Mouse (Mus musculus) right cerebral cortex, adult 2 months (tissue): ENCODE measurements at regions not wholly inside any gene's neighbourhood (a gene's known extent, or its start where the extent isn't known, plus 50 kb on each side); places are given as distances from the start of the nearest gene placed in this dataset.
A peak's percentile ranks its signal among the peaks of the same experiment; 100 is the strongest.

Source experiments
- DNase-seq, 2 experiments: peaks; one replicate each; pipeline ENCODE4 v3.0.0; 2021 to 2022; ENCODE audit warnings: low spot score in 2 of 2

DNA sequence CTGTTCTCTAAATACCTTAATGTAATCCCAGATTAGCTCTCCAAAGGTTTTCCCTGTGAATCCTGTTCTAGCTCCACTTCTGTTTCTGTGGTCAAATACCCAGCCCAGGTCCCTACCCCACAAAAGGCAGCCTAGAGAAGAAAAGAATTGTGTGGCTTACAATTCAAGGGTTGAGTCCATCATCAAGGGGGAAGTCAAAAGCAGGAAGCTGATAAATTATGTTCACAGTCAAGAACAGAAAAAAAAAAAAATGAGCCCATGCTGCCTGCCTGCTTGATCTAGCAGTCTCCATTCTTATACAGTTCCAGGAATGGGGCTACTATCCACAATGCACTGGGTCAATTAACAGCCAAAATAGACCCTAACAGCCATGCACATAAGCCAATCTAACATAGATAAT lies 285.7 kb downstream of the Actr3 start:
- DNase-seq: no peak

DNA sequence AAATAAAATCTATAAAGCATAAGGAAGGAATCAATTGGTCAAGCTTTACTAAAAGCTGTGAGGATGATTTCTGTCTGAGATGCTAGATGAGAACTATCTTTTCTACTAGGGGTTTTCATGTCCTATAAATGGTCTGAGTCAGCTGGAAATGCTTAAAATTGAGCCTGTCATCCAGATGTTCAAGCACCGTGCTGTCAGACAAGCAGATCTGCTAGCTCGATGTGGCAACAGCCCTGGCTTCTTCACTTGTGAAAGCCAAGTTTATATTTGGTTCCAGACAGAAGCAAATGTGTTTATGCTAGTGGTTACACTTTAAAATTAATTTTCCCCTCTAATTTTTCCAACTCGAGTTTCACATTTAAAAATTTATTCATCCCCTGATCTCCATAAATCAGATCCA lies 311.7 kb downstream of the Actr3 start:
- DNase-seq: no peak

DNA sequence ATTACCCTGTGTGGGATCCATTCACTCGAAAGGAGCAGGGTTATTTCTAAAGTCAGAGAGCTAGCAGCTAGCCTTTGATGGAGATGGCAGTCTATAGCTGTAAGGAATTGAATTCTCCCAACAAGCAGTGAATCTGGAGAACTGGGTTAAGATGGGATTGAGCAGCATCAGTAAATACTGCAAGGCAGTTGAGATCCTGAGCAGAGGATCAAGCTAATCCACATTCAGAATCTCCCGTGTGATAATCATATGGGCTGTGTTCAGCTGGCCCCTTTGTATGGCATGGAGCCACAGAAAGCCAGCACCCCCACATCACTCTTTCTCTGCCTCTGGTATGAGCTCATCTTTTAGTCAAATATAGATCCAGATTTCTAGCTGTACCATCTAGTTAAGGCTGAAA lies 334.9 kb downstream of the Actr3 start:
- peak in 1 of 2 experiments; percentile 7 for DNase-seq

DNA sequence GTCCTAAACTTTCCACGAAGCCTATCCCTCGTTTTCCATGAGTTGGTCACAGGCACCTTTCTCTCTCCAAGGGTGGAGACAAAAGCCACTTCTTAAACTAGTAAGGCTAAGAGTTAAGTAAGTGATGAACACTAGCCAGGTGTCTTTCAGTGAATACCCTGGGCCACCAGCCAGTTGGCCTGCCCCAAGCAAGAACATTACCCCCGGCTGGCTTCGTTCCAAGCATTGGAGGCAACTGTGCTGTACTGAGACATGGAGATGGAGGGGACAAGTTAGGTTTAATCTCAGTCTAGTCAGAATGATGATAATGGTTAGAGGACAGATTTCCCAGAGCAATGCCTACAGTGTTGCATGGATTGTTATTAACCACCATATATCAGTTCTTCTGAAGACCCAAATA lies 350.6 kb downstream of the Actr3 start:
- DNase-seq: no peak

DNA sequence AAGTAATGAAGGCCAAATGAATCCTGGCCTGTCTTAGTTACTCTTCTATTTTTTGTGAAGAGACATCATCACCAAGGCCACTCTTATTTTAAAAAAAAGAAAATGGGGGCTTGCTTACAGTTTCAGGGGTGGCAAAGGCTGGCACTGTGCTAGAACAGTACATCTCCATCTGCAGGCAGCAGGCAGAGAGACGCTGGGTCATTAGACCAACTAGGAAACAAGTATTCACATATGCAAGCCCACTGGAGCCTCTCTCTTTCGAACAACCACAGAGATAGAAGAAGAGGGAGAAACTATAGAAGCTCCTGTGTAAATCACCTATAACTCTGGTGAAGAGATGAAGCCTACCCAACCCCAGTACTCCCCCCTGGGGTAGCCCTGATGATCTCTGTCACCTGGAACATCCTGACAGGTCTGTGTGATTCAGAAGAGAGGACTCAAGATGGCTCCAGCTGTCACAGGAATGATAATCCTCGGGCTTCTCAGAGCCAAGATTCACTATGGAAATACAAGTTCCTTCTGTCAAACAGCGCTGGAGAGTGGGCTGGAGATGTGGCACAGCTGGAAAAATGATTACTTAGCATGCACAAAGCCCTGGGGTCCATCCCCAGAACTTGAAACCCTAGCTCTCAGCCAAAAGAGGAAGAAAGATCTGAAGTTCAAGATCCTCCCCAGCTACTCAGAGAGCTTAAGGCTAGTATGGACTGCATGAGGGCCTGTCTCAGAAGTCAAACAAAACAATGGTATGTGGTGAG lies 395.8 kb downstream of the Actr3 start:
- DNase-seq: no peak

DNA sequence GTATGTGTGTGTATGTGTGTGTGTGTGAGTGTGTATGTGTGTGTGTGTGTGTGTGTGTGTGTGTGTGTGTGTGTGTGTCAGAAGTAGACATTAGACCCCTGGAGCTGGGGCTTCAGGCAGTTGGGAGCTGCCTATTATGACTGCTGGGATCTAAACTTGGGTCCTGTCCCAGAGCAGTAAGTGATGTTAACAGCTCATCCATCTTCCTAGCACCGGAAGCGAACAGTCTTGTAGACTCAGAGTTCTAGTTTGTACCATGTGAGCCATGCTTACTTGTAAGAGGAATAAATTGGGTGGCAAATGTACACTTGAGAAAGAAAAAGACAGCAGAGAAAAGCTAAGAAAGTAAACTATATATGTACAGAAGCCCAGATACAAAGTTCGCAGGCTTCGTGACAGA lies 422.2 kb downstream of the Actr3 start:
- DNase-seq: no peak

DNA sequence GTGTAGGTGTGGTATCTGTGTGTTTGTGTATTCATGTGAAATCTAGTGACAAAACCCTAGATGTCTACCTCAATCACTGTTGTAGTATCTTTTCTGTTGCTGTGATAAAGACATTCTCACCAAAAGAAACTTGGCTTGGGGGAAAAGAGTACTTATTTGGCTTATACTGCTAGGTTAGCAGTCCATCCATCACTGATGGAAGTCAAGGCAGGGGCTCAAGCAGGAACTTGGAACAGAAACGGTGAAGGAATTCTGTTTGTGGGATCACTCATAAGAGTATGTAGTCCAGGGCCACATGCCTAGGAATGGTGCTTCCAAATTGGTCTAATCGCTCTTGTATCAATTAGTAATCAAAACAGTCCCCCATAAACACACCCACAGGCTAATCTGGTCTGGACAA lies 423.6 kb downstream of the Actr3 start:
- DNase-seq: no peak

DNA sequence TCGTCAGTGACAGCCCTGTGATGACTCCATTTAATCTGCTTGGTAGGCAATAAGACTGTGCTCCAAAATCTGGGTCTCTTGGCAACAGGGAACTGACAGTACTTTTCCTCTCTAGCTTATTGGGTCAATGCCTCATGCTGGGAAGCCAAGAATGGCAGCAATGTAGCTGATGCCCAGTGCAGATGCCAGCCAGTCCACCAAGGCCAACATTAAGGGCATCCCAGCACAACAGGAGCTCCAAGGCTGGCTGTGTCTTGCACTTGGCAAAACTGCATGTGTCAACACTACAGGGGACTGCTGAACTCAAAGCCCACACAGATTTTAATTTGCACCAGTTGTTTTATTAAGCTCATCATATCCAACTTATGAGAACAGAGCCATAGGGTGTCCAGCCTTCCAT lies 437.9 kb downstream of the Actr3 start:
- peak in 1 of 2 experiments; percentile 2 for DNase-seq

DNA sequence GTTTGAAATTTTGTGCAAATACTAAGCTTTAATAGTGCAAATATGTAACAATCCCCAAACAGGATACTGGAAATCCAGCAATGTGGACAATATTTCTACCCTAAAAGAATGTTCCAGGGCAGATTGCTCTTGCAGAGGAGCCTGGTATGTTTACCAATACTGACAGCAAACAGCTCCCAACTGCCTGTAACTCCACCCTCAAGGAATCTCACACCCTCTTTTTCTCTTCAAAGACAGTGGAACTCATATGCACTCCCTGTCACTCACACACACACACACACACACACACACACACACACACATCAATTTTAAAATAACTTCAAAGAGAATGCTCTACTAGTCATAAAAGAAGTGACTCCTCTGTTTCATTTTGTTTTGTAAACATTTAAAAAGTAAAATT lies 484.7 kb downstream of the Actr3 start:
- DNase-seq: no peak

DNA sequence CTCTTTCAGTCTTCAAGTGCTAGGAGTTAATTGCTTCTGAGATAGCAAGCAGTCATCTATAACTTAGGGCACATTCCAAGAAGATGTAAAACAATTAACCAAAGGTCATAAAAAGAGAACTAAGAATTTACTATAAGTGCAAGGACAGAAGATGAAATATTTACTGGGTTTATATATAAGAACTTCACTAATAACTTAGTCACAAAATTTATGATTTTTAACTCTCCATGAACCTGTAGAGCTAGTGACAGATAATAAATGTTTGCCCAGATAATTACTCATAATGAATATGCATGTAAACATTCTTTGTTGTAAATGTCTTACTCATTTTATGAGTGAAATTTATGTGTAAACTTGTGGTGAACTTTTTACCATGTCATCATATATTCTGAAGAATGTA lies 531.2 kb downstream of the Actr3 start:
- DNase-seq: no peak

DNA sequence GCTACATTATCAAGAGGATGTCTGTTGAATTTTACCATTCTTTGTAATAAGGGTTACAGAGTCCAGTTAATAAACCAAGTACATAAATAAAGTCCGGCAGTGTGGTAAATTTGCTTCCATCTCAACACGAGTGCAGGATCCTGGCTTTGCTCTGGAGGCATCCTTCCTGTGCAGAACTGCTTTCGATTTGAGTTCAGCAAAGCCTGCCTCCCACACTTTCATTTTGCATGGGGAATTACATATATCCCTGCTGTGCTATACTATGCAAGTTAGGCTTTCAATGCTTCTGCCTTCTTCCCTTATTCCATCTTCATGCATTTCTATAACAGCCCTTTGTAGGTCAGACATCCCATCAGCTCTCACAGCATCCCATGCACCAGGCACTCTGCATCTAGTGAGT lies 564.4 kb downstream of the Actr3 start:
- DNase-seq: peak in 1 of 2 experiments; percentile 6

DNA sequence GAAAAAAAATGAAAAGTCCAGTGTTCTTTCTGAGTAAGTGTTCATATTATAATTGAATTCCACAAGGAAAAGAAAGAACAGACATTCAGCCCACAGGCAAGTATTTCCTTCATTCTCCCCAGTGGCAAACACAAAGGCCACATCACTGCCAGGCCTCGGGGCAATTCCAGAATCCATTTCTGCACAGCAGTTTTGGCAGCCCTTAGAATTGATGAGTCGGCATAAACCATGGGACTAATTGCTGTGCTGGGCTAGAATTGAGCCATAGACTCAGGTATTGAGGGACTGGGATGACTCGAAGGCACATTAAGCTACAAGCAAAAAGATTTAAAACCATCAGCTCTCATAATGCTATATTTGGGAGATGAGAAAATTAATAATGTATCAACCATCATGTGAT lies 569.3 kb downstream of the Actr3 start:
- DNase-seq: no peak

DNA sequence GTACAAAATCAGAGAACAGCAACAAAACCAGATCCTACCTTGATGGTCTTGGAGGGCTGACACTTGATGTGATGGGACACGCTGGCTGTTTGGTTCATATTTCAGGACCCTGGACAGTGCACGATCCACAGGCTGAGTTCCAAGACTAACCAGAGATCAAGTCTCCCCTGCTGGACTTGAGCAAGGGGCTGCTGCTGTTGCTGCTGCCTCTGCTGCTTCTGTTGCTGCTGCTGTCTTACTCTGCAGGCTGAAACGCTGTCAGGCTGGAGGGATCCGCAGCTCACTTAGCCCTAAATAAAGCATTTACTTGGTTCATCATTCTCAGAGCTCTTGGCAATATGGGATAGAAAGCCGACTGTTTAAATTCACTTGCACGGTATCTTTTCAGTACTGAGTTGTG lies 589.8 kb downstream of the Actr3 start:
- DNase-seq: peak; percentile 43 to 61

DNA sequence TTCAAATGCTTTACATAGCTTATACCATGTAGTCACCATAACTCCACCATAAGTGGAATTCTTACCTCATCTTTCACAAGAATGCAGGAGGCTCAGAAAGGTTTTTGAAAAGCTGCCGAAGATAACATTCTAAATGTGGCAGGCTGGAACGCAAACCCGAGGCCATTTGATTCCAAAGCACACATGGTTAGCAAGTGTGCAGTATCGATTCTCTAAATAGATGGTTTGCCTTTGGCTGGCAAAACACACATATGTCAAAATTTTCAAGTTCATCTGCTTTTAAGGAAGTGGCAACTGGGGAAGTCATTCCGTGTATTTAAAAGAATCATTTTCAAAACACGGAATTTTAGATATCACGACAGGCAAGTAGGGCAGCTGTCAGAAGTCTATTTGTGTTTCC lies 609.8 kb downstream of the Actr3 start:
- peak in 1 of 2 experiments; percentile 31 for DNase-seq

DNA sequence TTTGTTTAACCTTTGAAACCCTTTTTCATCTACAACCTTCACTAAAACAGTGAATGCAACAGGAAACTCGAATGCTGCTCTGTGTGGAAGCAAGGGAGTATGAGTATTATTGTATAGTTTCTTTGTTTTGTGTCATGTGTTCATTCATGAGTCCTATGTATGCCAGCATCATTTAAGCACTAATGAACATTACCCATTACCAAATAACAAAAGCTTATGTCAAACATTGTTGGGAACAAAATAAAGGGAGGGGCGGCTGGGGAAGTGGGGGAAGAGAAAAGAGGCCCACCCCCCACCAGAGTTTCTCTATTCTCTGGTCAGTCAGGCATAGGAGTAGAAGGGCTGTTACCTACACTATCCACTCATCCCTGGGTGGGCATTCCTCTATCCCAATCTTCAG lies 642.5 kb downstream of the Actr3 start:
- no peak for DNase-seq

DNA sequence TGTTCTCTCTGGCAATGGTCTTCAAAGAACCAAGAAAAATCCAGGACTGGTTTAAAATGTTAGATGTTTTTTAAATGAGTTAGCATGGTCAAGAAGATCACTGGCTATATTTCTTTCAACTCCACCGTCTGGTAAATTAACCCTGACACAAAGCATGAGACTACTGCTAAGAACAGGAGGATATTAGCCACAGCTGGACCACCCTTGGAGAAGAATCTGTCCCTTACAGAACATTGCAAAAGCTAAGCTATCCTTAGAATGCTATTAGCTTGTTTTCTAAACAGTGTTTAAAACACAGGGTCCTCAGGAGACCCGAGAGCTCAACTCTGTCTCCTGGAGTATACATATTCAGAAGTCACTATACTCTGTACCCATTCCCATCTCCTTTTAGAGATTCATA lies 644.9 kb downstream of the Actr3 start:
- no peak for DNase-seq

DNA sequence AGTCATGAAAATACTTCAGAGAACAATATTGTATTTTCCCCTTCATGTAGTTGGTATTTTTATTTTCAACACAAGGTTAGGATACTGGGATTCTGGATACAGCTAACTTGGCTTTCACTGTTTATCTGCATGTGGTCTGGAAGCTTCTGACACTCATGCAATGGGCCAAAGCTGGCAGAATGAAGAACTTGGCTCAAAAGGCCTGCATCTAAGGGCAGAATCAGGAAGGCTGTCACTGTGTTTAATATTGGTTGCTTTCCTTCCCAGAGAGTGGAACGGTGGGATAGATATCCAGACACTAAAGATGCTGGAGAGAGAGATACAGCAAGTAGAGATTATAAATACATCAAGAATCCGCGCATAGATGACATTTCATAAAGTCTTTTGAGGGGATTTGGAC lies 645.4 kb downstream of the Actr3 start:
- DNase-seq: no peak

DNA sequence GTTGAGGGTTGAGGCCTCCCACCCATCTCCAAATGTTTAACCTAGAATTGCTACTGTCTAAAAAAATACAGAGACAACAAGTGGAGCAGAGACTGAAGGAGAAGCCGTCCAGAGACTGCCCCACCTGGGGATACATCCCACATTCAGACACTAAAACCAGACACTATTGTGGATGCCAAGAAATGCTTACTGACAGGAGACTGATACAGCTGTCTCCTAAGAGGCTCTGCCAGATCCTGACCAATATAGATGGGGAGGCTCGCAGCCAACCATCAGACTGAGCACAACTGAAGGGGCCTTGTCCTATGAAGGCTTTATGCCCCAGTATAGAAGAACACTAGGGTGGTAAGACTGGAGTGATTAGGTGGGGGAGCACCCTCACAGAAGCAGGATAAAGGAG lies 652.5 kb downstream of the Actr3 start:
- no peak for DNase-seq

DNA sequence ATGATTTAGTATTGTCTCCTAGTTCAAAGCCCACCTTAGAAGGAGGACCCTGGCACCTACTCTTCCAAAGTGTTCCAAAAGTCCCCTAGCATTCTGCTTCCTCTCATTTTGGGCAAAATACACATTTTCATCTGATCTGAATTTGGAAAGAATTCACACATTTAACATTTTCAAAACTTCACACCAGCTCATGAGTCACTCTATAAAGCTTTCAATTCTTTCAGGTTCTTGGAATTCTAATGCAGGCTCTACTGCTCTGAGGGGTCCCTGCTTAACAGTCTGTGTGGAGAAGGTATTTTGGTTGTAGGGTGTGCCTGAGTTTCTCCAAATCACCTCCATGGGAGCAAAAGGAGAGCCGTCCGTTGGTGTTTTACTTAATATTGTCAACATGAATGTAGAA lies 657.8 kb downstream of the Actr3 start:
- DNase-seq: peak in 1 of 2 experiments; percentile 13

DNA sequence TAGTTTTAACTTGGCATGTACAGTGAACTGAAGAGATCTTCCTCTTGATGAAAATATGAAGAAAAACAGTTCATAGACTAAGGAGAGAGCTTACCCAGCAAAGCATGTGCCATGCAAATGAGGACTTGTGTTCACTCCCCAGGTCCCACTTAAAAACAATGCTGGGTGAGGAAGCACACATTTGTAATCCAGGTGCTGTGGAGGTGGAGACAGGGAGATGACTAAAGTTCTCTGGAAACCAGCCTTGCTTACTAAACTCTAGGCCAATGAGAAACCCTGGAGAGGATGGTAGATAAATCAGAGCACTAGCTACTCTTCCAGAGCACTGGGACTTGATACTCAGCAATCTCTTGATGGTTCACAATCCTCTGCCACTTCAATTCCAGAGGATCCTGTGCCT lies 678.8 kb downstream of the Actr3 start:
- DNase-seq: no peak

DNA sequence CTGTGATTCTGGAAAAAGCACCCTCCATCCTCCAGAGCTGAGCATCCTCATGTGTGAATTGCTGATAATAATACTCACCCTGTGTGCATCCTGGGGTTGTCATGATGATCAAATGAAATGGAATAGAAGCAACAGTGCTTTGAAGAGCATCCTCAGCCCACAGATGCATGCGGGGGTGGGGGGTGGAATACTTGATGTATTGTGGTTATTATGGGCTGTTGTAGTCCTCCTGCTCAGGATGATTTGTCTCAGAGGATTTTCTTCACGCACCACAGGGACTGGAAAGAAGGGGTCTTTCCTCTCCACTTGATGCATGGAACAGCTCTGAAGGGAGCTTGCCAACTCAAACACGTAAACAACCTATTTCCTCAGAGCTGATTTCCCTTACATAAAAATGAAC lies 694.4 kb upstream of the Dpp10 start:
- peak; percentile 17 to 24 for DNase-seq

DNA sequence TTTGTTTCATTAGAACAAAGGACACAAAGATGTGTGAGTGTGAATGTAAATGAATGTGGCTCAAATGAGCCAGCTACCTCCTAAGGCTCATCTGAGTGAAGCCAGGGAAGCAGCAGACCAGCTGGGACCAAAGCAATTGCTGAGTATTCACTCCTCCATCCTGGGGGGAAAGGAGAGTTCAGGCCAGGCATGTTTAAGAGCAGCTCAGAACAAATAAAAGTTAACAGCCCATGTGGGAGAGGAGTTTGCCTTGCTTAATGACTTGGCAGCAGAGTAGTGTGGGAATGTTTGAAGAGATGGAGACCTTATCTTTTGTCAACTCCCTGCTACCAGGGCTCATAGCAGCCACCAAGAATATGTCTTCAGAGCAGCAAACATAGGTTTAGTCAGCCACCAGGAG lies 685.0 kb upstream of the Dpp10 start:
- no peak for DNase-seq

DNA sequence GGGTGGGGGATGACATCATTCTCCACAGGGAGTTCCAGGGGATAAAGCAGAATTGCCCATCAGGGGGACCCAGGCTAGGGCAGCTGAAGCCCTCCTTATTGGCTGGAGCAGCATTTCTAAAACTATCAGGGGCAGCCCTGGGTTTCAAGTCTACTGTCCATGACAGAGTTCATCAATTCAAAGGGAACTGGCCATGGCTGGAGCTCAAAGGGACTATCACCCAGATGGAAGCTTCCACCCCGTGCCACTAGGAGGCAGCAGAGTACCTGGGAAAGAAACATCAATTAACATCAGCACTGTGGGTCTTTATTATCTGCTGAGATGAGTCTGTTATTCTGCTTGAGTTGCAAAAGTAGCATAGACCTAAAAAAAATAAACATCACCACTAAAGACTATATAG lies 672.7 kb upstream of the Dpp10 start:
- peak; percentile 81 to 90 for DNase-seq

DNA sequence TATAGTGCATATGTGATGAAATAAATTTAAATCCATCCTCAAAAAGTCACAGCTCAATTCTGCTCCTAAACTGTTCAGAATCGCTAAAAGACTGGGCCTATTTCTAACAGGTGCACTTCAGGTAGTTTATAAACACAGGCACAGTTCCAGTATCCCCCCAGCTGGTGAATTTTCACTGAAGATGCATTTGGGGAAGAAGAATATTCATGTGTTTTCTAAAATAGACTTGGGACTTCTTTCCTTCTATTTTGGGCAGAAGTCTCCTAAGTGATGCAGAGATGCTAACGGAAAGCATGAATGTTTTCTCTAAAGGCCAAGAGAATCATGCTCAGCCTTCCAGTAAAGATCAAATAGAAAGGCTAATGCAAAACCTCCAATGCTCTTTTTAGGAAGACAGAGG lies 660.9 kb upstream of the Dpp10 start:
- peak; percentile 16 to 26 for DNase-seq
